Mouse (Mus musculus) MN1 (cell line): ENCODE results near the gene Nkpd1.
A peak's percentile ranks its signal among the peaks of the same experiment; 100 is the strongest.

Source experiments
- DNase-seq: peaks from one replicate; pipeline ENCODE4 v3.0.0-alpha.2; 2016; ENCODE audit warnings: low spot score

The Nkpd1 gene

DNA sequence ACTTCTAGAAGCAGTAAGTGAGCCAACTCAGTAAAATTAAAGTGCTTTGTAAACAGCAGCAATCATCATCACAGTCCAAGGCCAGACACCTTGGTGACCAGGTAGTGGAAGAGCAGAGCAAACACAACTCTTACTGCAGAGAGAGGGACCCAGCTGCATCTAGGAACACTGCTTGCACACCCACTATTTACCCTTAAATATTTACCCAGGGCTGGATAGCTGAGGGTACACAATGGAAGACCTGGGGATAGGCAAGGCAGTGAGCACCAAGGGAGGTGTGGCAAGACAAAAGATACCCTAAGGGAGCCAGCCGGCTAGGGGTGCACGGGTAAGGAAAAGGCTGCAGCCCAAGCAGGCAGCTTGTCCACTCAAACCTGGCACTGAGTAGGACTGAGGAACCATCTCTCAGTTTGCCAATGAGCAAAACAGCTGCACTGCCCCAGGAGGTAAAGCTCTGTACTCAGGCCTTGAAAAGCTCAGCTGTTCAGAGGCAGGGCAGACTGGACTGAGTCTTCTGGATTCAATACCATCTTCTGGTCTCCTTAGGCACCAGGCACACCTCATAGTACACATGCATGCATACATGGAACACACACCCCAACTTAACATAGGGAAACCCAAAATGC lies 29.8 kb downstream of the Nkpd1 start:
- no peak for DNase-seq

DNA sequence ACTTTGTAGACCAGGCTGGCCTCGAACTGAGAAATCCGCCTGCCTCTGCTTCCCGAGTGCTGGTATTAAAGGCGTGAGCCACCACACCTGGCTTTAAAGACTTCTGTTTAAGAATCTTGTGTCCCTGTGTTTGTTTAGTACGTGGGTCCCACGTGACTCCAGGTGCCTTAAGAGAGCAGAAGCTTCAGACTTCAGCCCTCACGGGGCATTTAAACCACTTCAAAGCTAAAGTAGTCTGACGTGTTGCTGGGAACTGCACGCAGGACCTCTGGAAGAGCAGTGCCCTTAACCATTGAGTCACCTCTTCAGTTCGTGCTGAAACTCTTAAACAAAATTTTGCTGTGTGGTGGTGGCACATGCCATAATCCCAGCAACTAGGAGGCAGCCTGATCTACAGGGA lies 31.8 kb downstream of the Nkpd1 start:
- no peak for DNase-seq

DNA sequence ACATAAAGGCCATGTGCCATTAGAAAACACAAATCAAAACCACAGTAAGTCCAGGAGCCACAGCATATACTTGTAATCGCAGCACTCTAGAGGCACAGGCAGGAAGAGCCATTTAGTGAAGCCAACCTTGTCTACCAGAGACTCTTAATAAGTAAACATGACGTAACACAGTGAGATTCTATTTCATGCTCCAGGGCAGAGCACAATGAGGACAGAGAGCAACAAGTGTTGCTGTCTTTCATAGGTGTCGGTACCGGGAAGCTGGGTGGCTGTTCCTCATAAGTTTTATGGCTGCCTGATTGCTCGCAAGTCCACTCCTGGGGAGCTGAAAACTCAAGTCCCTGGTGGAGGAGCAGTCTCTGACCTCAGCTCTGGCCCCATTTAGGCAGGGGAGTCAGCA lies 34.0 kb downstream of the Nkpd1 start:
- DNase-seq = no peak

DNA sequence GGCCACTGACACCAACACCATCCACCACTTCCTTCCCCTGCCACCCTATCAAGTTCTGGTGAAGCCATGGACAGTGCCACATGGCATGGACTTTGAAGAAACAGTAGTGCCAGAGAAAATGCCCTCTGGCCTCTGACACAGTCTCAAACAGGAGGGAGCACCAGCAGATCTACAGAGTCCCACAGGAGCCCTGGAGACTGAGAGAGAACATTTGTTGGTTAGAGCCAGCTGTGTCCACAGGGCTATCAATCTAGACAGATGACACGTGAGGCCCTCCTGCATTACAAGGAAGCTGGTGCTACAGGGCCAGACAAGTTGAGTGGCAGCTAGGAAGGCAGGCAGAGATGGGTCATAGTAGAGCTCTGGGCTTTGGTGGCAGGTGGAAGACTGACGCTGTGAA lies 34.8 kb downstream of the Nkpd1 start:
- no peak for DNase-seq

DNA sequence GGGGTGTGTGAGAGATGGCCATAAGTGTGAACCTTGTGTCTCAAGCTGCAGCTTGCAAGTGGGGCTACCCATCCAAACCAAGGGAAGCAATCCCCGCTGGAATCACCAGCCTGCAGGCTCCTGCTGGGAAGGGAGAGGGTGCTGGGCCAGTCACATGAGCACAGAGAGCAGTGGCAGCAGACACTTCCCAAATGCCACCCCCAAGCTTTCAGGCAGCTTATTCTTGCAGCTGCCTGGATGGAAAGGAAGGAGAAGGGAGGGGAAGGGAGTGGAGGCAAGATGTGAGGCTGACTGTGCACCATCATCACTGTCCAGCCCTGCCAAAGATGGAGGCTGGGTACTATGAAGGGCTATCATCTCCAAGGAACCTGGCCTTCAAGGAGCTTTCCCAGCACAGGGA lies 36.5 kb downstream of the Nkpd1 start:
- no peak for DNase-seq

DNA sequence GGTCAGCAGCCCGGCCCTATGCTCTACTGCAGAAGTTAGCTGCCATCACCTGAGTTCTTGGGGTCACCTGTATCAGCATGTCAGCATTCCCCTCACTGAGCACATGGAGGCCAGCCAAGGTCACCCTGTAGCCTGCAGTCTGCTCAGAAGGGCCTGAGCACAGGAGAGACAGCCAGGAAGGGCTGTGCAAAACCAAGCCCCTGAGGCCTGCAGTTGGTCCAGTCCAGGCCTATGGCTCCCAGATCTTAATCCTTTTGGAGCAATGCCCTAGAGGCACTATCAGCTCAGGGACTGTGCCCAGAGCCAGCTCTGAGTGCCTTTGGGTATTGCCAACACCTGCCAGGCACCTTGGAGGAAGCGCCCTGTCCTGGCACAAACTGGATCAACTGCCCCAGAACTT lies 39.4 kb downstream of the Nkpd1 start:
- DNase-seq = no peak

DNA sequence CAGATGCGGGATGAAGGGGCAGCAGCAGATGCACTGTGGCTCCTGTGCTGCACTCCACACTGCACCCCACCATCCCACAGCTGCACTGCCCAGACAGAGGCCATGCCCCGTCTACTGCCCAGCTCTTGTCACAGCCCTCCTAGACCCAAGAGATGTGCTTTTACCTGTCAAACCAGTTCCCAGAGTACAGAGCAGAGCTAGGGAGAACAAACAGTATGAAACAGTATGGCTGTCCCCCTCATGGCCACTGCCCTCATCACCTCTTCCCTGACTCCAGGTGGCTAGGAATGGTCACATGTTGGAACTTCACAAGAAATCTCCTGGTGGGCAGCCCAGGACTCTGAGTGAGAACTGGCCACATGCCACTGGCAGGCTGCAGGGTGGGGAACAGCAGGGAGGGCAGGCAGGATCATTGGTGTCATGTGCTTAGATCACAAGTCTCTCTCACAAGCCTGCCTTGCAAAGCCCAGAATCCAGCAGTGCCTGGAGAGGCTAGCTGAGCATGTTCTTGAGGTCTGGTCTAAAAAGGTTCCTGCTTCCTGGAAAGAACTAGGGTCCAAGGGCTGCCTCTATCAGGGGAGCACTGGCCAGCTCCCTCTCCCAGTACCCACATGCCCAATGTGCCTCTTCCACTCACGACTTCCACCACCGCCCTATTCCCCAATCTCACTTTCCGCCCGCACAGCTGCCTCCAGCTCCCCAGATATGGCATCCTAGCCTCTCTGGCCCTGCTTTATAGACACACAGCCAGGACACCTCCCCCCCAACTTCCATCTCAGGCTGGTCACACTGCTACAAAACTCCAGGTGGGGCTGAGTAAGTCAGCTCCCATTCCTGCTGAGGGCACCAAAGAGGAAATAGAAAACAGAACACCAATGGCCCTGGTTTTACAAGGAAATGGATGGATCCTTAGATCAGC lies 40.6 kb downstream of the Nkpd1 start:
- no peak for DNase-seq

DNA sequence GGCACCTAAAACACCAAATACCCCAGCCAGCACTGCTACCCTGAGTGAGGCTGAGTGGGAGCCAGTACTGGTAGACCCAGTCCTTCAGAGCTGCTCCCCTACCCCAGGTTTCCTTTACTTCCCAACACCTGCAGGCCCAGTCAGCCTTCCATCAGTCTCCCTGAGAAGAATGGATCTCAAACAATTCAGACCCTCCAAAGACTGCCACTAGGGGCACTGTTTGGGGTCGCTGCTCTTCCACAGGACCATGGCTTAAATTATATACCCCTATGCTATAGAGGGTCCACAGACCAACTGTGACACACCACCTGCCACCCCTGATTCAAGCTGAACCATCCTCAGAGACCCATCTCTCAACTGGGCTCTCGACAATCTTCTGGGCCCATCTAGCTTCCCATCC lies 41.3 kb downstream of the Nkpd1 start:
- DNase-seq = no peak

DNA sequence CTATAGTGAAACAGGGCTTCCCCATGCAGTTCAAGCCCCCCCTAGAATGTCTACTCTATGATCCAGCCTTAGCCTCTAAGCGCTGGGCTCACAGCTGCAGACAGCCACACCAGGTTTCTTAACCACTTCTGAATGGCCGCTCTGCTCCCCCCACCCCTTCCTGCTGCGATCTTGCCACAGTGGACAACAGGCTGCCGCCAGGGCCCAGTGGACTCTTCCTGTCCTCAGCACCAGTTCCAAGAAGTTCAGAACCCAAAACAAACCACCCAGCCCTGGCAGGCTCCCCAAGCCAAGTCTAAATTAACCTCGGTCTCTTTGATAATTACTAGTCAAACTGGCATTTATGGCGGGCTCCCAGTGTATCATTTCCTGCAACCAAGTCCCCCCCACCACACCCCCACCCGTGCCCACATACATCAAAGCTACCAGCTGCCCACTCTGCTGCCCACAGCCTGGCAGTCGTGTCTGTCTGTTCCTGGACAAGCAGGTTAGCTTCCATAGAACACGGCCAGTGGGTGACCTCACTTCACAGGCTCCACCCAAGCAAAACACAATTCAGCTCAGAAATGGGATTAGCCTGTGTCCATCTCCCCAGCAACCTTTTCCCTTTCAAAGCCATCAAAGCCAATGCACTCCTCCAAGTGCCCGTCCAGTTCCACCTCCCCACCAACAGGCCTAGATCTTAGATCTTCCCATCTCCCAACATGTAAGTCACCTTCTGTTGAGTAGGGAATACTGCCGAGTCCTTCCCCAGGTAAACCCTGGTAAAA lies 43.0 kb downstream of the Nkpd1 start:
- peak; percentile 19 for DNase-seq

DNA sequence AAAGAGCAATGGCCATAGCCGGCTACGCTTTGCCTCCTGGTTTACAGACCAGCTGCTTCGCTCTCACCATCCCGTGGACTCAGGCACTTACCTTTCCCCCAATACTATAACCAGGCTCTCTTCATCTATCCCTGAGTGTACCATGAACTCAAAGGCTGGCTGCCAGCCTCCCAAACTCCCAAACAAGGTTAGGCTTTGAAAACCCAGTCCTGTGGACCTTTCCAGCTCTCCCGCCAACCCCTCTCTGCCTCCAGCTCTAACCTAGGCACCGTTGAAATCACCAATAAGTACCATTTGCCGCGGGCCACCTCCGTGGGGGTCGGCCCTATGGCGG lies 43.8 kb downstream of the Nkpd1 start:
- DNase-seq = no peak

DNA sequence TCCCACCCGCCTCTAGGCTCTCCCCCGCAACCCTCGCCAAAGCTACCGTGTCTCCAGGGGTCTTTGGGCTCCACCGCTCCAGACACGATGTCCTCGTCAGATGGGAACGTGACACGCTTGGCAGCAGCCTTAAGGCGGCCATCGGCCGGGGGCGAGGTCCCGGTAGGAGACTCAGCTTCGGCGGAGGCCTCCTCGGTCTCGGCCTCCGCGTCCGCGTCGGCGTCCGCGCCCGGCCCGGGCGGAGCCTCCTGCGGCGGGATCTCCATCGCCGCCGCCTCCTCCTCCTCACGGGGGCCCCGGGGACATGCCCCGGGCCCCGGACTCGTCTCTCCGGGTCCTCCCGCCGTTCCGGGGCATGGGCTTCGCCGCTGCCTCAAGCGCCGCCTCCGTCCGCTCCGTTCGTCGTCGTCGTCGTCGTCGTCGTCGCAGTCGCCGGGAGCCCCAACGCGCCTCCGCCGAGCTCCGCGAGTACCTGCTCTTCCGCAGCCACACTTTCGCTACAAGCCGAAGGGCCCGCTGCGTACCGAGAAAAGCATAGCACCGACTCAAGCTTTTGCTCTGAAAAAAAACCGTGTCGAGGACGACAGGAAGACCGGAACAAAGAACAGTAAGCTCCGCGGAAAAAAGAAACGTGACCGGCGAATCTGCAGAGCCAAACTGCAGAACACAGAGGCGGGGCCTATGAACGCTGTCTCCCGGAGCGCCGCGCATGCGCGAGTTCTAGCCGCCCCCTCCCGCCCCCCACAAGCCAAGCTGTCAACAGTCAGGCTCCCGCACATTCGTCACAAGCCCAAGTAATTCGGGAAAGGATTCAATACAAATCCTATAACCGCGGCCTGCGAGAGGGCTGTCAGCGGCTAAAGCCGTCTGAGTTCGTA lies 44.4 kb downstream of the Nkpd1 start:
- peak; percentile 82 for DNase-seq

DNA sequence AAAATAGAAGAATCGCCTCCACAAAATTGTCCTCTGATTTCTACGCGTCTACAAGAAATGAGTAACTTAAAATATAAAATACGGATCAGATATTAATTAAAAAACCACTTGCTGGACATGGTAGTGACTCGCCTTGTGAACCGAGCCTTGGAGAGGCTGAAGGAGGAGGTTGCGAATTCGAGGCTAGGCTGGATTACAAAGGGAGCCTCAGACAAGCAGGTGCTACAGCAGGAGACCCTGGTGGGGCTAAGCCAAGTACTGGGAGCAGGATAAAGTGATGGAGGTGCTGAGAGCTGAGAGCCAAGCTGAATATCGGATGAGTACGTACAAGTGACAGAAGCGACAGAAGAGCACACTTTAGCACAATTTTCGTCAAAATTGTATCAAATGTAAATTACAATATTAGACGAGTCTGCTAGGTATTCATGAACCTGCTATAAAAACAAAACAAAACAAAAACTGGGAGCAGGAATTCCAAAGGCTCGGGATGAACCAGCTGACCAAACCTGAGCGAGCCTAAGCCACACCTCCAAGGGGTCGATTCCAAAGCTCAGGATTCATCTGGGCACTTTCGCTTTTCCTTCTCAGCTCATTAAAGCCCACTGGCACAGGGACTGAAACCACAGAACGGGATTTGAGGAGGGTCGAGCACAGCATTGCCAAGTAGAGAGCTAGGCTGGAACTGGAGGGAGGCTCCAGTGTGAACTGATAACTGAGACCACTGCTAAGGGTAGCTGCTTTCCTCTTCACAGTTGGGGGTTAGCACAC lies 45.2 kb downstream of the Nkpd1 start, which contains the start of gene Ppp1r37:
Gene Ppp1r37, minus strand, starts transcription at position 434 of the 768 bp plus-strand sequence.
- peak; percentile 35 for DNase-seq

DNA sequence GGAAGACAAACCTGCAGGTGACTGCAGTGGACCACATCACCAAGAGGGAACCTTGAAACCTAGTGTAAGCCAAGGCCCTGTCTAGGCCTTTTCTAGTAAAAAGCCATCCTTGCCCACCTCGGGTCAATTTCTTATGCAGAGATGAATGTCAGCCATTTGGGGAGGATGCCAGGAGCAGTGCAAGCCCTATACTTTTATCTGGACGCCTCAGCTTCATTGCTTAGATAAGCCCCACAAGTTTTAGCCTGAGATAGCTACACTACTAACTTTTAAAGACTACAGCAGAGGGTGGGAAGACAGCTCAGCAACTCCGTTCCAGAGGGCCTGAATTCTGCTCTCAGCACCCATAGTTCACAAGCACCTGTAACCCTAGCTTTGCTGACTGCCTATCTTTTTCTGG lies 46.2 kb downstream of the Nkpd1 start:
- DNase-seq = no peak

DNA sequence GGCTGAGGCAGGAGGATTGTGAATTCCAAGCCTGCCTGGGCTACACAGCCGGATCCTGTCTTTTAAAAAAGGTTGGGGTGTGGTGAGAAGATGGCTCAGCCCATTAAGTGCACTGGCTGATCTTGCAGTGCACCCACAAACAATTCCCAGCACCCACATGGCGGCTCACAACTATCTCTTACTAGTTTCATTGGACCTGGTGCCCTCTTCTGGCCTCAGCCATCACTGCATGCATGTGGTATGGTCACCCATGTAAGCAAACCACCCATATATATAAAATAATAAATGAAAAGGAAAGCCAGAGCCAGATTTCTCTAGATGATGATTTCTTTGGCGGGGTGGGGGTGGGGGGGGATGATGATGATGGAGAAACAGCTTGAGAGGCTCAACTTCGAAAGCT lies 46.8 kb downstream of the Nkpd1 start:
- no peak for DNase-seq

DNA sequence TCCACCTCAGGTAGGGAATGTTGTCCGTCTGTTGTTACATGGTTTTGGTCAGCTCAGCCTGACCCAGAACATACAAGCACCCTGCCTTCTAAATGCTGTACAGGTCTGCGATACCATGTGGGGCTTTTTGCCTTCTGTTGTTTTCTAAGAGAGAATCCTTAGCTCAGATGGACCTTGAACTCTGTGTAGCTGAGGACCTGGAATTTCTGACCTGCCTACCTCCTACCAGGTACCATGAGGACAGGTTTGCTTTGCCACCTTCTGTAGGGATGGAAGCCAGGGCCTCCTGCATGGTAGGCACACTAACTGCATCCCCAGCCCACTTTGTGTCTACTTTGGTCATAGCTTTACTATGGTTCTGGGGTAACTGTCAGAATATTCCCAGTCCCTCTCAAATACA lies 48.2 kb downstream of the Nkpd1 start:
- no peak for DNase-seq

DNA sequence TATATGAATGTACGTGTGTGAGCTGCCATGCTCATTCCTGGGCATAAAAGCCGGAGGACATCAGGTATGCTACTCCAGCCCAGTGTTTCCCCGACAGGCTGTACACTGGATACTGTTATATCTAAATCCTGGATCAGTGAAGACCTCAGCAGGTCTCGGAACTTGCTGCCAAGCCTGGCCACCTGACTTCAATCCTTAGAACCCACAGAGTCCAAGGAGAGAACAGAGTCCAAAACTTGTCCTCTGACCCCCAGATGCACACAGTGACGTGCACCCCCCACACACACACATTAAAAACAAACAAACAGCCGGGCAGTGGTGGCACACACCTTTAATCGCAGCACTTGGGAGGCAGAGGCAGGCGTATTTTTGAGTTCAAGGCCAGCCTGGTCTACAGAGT lies 49.8 kb downstream of the Nkpd1 start:
- DNase-seq = no peak

DNA sequence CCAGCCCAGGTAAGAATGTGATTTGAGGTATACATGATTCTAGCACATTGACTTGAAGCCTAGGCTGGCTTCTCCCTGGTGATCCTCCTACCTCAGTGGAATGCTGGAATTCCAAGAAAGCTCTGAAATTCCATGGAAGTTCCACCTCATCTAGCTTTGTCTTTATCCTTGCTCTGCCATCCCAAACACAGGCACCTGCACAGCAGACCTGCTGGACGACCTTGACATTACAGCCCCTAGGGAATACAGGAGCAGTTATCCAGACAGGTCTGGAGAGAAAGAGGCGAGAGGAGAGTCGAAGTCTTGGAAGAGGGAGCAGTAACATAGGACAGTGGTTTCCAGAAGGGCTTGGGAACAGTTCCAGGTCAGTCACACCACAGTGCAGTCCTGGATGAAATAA lies 52.0 kb downstream of the Nkpd1 start:
- no peak for DNase-seq

DNA sequence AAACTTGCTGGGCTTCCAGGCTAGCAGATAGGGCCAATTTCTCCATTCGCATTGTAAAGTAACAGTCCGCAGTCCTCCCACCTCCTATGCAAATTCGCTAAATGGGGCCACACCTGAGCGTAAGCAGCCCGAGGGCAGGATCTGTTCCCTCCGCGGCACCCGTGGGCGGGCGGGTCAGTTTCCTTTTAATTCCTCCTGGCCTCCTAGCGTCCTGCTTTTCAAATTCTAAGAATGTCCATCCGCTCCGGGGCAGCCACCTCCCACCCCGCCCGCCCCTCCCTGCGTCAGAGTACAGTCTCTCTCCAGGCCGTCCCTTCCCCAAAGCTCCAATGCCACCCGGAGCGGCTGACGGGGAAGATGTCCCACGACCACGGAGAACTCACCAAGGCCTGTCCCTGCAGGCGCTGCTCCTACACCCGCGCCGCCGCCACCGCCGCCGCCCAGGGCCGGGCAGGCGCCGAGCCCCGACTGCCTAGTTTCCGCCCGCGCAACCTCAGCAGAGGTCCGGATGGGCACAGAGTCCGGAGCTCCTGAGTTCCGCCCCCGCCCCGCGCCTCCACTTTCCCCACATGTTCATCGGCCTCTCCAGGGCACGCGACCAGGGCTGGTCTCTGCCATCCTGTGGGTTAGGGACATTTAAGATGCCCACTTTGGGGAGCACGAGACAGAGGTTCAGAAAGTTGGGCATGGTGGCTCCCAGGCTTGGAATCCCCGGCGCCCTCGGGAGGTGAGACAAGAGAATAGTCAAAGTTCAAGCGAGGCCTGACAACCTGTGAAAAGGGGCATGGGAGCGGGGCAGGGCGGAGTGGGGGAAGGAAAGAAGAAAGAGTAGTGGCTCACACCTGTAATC lies 55.5 kb downstream of the Nkpd1 start:
- peak; percentile 63 for DNase-seq

DNA sequence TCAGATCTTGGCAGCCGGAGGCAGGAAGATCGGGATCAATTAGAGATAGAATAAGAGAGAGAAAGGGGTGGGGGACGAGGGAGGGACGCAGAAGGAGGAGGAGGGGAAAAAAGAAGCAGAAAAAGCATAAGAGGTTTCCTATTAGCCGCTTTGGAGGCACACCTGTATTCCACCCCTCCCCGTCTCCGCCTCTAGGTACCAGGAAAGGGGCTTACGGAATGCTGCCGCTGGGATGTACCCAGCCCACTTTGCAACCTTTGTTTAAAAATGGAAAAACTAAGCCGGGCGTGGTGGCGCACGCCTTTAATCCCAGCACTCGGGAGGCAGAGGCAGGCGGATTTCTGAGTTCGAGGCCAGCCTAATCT lies 56.1 kb downstream of the Nkpd1 start:
- DNase-seq = no peak
